Mouse (Mus musculus) brain, embryonic 18.5 days (tissue): ENCODE data around the gene Gpr132.
"Not testable (repeated sequence)": the region's sequence is repeated elsewhere in the genome, so short reads cannot be mapped to it uniquely, and the experiment has no call there.

ENCODE experiments used
- DNase-seq: peaks from one replicate; pipeline ENCODE4 v3.0.0-alpha.2; 2012; ENCODE audit warnings: low read depth, low spot score

Gene Gpr132

GRCm38 (mm10) chr12:112820401-112820999 lies 47.5 kb downstream of the Gpr132 start:
- DNase-seq: no peak

GRCm38 (mm10) chr12:112819057-112819662 lies 48.9 kb downstream of the Gpr132 start:
- DNase-seq: no peak

- not testable (repeated sequence) for DNase-seq
Observed at GRCm38 (mm10) chr12:112816866-112817265, 51.2 kb downstream of the Gpr132 start.

- no peak for DNase-seq
Observed at GRCm38 (mm10) chr12:112816294-112816693, 51.7 kb downstream of the Gpr132 start.

- no peak for DNase-seq
Observed at GRCm38 (mm10) chr12:112814682-112815470, 53.2 kb downstream of the Gpr132 start.

GRCm38 (mm10) chr12:112813370-112813769 lies 54.7 kb downstream of the Gpr132 start:
- DNase-seq: no peak

GRCm38 (mm10) chr12:112810092-112810885 lies 57.7 kb downstream of the Gpr132 start:
- DNase-seq: no peak

- no peak for DNase-seq
Observed at GRCm38 (mm10) chr12:112809641-112810040, 58.4 kb downstream of the Gpr132 start.

GRCm38 (mm10) chr12:112808587-112809364 lies 59.3 kb downstream of the Gpr132 start, which contains the start of gene Clba1:
TSS of gene Clba1 (plus strand) at chr12:112808937.
- DNase-seq: peak; percentile 89

- DNase-seq: no peak
Observed at GRCm38 (mm10) chr12:112808212-112808586, 59.8 kb downstream of the Gpr132 start.

GRCm38 (mm10) chr12:112807796-112808195 lies 60.2 kb downstream of the Gpr132 start:
- DNase-seq: no peak

GRCm38 (mm10) chr12:112806044-112806443 lies 62.0 kb downstream of the Gpr132 start:
- DNase-seq: no peak

GRCm38 (mm10) chr12:112804046-112804445 lies 64.0 kb downstream of the Gpr132 start:
- DNase-seq: no peak

GRCm38 (mm10) chr12:112802917-112803316 lies 65.1 kb downstream of the Gpr132 start:
- DNase-seq: no peak

- no peak for DNase-seq
Observed at GRCm38 (mm10) chr12:112801864-112802846, 65.9 kb downstream of the Gpr132 start, which contains the start of gene Ahnak2. TSS of gene Ahnak2 (minus strand) at chr12:112802657.
